Mouse (Mus musculus) R1 (cell line): ENCODE results near the gene Pkd2.

Source experiments
- DNase-seq: peaks from one replicate; pipeline ENCODE4 v3.0.0-alpha.2; 2018; ENCODE audit warnings: low read depth, low spot score

Gene Pkd2

DNA sequence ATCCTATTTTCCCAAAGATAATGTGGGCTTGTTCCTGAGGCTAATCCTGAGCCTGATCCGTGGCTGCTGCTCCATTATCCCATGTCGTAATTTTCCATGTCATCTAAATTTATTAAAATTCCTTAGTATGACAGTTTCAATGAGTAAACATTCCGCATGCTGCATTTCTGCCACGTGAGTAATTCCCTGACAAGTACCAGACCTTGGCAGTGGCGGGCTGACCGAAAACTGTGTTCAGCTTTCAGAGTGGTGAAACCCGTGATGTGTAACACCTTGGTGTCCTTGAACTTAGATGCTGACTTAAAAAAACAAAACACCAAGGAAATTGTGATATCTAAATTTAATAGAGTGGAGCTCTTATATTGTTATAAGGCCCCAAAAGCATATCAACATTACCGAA, 6.0 kb downstream of the Pkd2 start:
- DNase-seq, result no peak

DNA sequence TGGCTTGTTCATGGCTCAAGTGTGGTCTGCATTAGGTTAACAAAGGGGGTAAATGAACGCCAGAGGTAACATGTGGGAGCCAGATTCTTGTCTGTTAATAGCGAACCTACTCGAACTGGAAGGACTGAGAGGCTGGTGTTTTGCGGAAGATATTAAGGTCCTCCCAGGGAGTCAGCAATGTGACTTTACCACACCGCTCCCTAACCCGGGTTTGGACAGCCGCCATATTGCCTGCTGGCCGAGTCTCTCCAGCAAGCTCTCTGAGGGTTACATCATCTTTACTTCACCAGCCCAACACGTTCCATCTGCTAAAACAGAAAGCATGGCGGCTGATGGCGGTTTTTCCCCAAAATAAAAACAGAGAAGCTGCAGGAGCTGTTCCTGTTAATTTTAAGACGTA, 6.5 kb downstream of the Pkd2 start:
- DNase-seq, result peak; percentile 79

DNA sequence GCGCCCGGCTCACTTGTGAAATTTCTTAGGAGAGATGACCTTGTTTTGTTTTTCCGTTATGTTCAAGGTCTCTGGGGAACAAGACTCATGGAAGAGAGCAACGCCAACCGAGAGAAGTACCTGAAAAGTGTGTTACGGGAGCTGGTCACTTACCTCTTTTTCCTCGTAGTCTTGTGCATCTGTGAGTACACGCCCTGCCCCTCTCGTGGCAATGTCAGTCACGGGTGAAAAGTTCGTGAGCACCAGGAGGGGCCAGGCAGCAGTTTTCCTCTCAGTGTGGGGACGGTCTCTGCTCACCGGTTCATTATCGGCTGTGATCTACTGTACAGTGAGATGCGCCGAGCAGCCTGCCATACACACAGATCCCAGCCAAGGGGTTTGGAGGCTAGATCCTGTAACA, 7.6 kb downstream of the Pkd2 start:
- DNase-seq, result peak; percentile 59

DNA sequence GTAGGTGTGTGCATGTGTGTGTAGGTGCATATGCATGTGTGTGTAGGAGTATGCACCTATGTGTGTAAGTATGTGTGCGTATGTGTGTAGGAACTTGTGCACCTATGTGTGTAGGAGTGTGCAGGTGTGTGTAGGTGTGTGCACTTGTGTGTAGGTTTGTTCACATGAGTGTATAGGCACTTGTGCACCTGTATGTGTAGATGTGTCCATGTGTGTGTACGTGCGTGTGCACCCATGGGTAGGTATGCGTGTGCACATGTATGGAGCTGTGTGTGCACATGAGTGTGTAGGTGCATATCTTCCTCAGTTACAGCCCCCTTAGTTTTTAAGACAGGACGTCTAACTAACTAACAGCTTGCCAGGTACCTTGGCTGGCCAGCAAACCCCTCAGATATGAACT, 9.3 kb downstream of the Pkd2 start:
- DNase-seq, result no peak

DNA sequence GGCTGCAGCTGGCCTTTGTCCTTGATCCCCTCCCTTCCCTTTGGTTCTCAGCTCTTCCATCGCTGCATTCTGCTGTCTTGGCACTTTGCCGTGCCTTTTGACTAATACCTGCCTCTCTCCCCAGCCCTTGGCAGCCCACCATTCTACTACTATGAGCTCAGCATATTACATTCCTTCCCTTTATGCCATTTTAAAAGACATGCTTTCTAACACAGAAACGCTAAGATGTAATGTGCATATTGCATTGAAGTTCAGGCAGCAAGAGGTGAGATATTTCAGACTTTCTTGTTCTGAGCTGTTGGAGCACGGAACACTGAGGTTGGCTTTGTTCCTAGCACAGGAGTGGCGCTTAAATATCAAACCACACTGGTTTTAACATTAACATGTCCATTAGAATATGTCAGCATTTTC, 11.7 kb downstream of the Pkd2 start:
- DNase-seq, result no peak

DNA sequence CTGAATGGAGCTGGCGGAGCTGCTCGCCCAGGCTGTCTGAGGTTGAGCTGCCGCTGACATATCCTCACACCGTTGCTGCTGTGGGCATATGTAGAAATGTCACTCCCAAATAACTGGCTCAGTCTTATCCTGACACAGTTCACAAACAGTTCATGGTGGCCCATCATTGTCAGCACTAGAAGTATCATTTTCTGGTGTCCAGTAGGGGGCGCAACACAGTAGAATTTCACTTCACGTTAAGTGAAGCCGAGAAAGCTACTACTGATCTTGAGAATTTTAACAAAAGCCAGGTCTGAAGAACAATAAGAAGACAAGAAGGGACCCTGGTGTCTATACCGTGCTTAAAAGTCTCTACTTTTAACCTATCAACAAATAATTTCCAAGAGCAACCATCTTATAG, 13.1 kb downstream of the Pkd2 start:
- DNase-seq, result peak; percentile 82

DNA sequence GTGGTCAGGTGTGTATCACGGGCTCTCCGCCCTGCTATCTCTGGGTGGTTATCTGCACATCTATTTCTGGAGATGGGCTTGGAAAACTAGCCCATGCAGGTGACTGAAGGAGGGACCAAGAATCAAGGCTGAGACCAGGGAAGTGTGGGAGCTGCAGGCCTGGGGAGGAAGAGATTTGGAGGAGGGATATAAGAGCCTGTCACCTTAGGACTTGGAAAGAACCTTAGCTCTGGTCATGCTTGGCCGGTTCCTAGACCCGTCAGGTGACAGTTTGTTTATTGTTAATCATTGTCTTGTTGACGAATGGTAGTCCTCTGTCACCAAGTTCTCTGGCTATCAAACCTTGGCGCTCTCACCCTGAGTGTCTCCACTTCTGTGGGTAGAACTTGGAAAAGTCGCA, 21.1 kb downstream of the Pkd2 start:
- DNase-seq, result no peak

DNA sequence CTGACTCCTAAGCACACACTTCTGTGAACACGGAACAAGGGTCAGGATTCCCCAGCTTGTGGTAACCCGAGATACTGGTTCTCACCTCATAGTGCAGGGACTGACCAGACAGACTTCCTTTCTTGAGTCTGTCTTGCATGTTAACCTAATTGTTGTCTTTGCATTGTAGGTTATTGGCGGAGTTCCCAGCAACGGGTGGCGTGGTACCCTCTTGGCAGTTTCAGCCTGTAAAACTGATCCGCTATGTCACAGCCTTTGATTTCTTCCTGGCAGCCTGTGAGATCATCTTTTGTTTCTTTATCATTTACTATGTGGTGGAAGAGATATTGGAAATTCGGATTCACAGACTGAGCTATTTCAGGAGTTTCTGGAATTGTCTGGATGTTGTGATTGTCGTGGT, 23.6 kb downstream of the Pkd2 start:
- DNase-seq, result no peak

DNA sequence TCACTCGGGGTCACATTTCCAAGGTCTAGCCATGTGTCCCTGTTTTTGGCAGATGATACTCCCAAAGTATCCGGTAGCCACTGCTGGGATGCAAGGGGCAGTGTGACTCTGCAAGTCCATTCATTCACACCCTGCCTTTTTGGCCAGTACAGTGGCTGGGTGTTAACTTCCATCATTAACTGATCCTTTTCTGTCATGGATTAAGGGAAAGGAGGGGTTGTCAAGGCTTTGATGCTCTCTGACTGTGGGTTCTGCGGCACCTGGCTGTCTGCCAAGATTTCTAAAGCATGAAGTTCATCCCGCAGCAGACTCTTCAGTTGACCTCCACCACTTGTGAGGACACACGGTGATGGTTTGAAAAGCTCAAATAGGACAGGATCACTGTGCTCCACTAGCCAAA, 32.3 kb downstream of the Pkd2 start:
- DNase-seq, result no peak

DNA sequence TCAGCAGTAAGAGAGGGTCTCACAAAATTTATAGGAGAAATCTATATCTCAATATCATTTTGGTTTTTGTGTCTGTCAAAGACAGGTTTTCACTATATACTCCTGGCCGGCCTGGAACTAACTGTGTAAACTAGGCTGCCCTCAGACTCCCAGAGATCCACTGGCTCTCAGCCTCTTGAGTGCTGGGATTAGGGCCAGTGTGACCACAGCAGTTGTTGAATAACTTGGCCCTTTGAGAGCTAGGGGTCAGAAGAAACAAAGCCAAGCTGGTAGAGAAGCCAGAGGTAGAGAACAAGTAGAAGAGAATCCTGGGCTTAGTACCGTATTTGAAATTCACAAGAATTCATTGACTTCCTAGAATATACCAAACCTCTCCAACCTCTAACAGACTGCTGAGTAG, 45.6 kb downstream of the Pkd2 start:
- DNase-seq, result no peak

DNA sequence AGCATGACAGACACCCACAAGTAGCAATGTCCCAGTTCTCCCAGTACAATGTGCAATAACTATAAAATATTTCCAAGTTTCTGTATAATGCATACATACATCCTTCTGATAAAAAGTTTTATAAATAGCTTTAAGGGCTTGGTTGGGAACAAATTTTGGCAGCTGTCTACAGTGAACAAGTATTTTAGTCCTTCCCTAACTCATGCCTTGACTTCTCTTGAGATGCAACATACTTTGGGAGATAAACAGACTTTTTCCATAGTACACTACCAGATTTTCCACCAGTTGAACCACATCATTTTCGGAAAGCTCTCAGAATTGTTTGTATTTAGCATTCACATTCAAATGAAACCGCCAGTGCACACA, 48.6 kb downstream of the Pkd2 start:
- no peak for DNase-seq

DNA sequence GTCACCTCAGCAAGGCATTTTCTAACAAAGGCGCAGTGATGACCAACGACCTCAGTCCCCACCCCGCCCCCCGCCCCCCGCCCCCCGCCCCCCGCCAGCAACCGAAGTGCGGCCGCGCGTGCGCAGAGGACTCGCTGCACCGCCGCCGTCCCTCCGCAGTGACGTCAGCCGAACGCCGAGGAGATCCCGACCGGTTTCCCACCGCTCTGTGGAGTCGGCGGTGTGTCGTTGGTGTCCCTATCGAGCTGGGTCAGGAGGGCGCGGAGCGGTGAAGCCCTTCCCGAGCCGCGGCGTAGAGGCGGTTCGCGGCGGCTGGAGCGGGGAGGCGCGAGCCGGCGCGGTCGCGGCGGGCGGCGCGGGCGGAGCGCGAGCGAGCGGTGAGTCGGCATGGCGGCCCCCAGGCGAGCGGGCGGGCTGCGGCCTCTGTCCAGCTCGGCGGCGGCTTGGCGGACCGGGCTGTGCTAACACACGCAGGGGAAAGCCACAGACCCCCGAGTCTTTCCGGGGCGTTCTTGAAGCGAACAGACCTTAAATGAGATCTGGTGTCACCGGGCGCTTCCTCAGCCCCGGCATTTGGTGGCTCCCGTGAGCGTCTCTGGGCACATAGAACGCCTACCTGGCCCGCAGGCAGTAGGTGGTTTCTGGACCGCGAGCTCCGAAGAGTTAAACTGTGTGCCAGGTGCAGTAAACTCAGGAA, 49.1 kb downstream of the Pkd2 start, which contains the start of gene BC005561:
Gene BC005561, plus strand, starts transcription at position 158 of the 697 bp plus-strand sequence.
- peak; percentile 83 for DNase-seq

DNA sequence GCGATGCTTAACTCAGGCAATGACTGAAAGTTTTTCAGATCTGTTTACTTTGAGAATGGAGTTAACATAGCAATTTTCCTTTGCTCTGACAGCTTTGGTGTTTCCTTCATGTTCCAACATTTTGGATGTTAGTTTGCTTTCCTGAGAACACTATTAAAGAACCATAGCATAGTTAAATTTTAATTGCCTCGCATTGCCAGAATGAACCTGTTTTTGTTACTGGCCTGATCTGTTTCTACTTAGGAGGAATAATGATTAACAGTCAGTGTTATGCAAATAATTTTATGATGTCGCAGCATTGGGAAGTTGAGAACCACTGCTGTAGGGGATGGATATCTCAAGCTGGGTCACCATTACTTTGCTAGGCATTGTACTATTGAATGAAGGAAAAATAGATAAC, 52.0 kb downstream of the Pkd2 start:
- no peak for DNase-seq

DNA sequence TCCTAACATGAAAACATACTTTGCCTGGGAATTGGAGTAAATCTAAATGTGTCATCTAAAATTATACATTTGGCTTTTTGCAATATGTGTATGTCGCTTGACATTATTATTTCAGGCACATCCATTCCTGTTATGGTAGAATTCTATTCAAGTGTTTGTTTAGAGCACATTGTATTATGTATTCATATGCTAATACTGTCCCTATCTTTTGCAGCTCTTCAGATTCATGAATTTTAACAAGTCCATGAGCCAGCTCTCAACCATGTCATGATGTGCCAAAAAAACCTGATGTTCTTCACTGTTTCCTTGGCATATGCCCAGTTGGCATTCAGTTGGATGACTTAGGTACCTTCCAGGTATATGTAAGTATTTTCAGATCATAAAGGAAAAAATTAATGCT, 79.4 kb downstream of the Pkd2 start:
- DNase-seq, result no peak

DNA sequence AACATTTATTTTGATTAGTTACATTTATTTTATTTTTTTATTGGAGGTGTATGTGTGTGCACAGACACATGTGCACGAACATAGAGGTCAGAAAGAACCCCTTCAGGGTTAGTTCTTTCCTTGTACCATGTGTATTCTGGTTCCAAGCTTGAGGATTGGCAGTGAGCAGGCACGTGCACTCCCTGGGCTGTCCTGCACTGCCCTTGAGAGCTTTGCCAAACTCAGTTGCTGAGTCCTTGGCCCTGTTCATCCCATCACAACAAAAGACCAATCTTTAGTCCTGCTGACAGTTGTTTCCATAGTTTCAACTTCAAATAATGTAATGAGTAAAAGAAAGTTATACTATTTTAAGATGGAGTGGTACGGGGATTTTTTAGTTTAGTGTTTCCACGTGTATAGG, 80.1 kb downstream of the Pkd2 start:
- no peak for DNase-seq
